Mouse (Mus musculus): ENCODE measurements at regions not wholly inside any gene's neighbourhood (a gene's known extent, or its start where the extent isn't known, plus 50 kb on each side); places are given as distances from the start of the nearest gene placed in this dataset.

GRCm38 (mm10) chr9:46562301-46562700 lies 242.5 kb upstream of the 4931429L15Rik start:
- TF ChIP-seq CTCF (IDR thresholded peaks at IDR 0.05; ENCODE audit: low read depth, low read length) (no peak), POLR2AphosphoS5 (IDR thresholded peaks at IDR 0.05; ENCODE audit: insufficient replicate concordance, low read depth, low read length) (no peak), TAL1 (conservative IDR thresholded peaks at IDR 0.05; ENCODE audit: low read depth, low read length) (no peak), GATA2 (IDR thresholded peaks at IDR 0.05; ENCODE audit: borderline replicate concordance, low read depth, low read length) (no peak)
